Mouse (Mus musculus): Measurements from ENCODE around the gene Tspan12. TPM values are rescaled to one million over a fixed set of nuclear protein-coding genes. Genes with fewer than 3 reads are reported as not detected.
"Not testable (repeated sequence)": the region's sequence is repeated elsewhere in the genome, so short reads cannot be mapped to it uniquely, and the experiment has no call there.

The Tspan12 gene
- total RNA-seq, 2 experiments from 2014 or later, result 5.0 TPM; not detected in 1

- not testable (repeated sequence) for ATAC-seq (replicated peaks; ENCODE audit: low FRiP score, poor library complexity, severe bottlenecking)
Measured at GRCm38 (mm10) chr6:21789582-21789981, 62.7 kb downstream of the Tspan12 start.

- no peak for ATAC-seq (replicated peaks; ENCODE audit: low FRiP score, poor library complexity, severe bottlenecking)
Measured at GRCm38 (mm10) chr6:21787757-21788156, 64.6 kb downstream of the Tspan12 start.

- no peak for ATAC-seq (replicated peaks; ENCODE audit: low FRiP score, poor library complexity, severe bottlenecking)
Measured at GRCm38 (mm10) chr6:21787274-21787673, 65.0 kb downstream of the Tspan12 start.

- no peak for ATAC-seq (replicated peaks; ENCODE audit: low FRiP score, poor library complexity, severe bottlenecking)
Measured at GRCm38 (mm10) chr6:21774213-21774916, 78.0 kb downstream of the Tspan12 start.

GRCm38 (mm10) chr6:21769447-21769809 lies 82.9 kb downstream of the Tspan12 start:
- no peak for ATAC-seq (replicated peaks; ENCODE audit: low FRiP score, poor library complexity, severe bottlenecking)

GRCm38 (mm10) chr6:21768745-21769446 lies 83.4 kb downstream of the Tspan12 start:
- no peak for ATAC-seq (replicated peaks; ENCODE audit: low FRiP score, poor library complexity, severe bottlenecking)

GRCm38 (mm10) chr6:21767787-21768221 lies 84.5 kb downstream of the Tspan12 start:
- no peak for ATAC-seq (replicated peaks; ENCODE audit: low FRiP score, poor library complexity, severe bottlenecking)

GRCm38 (mm10) chr6:21747536-21747935 lies 104.8 kb downstream of the Tspan12 start:
- ATAC-seq (replicated peaks; ENCODE audit: low FRiP score, poor library complexity, severe bottlenecking), result no peak

- ATAC-seq (replicated peaks; ENCODE audit: low FRiP score, poor library complexity, severe bottlenecking), result no peak
Measured at GRCm38 (mm10) chr6:21744615-21745266, 107.6 kb downstream of the Tspan12 start.

GRCm38 (mm10) chr6:21740606-21741005 lies 111.7 kb downstream of the Tspan12 start:
- no peak for ATAC-seq (replicated peaks; ENCODE audit: low FRiP score, poor library complexity, severe bottlenecking)

GRCm38 (mm10) chr6:21722238-21722637 lies 130.1 kb downstream of the Tspan12 start:
- ATAC-seq (replicated peaks; ENCODE audit: low FRiP score, poor library complexity, severe bottlenecking), result no peak

Other genes with a start within 250 kb of the Tspan12 start
- 14.8 and 19.6 TPM in 2 replicates for gene Ing3, start 97.1 kb upstream of the Tspan12 start, total RNA-seq (2015; ENCODE audit: low replicate concordance)
- 18.8 and 32.6 TPM in 2 replicates for gene Ing3, start 97.1 kb upstream of the Tspan12 start, total RNA-seq (2017; ENCODE audit: low replicate concordance)
- gene Cped1, start 133.4 kb upstream of the Tspan12 start, total RNA-seq (2015; ENCODE audit: low replicate concordance), result not detected in 2 replicates
- gene Cped1, start 133.4 kb upstream of the Tspan12 start, total RNA-seq (2017; ENCODE audit: low replicate concordance), result 0.68 and 0.70 TPM in 2 replicates

Measured in erythroblast, adult 5-6 weeks (primary cell).